Mouse (Mus musculus) limb, embryonic 13.5 days (tissue): ENCODE measurements around the gene Nrarp. TPM values are rescaled to one million over a fixed set of nuclear protein-coding genes. Genes with fewer than 3 reads are reported as not detected.

Source experiments
- ATAC-seq: fragments of 200-750 bp; cut with Nextera tagmentation; 2 replicates; pipeline ENCODE4 v1.8.0; 2017; ENCODE audit warnings: low read depth, moderate number of reproducible peaks, moderate TSS enrichment; ENCODE audit not compliant: low FRiP score
- H3K27ac ChIP-seq: fragments of 300-500 bp; sonication (generic); 2 replicates; pipeline ENCODE4 v1.5.1; 2015; ENCODE audit warnings: inconsistent platforms, mild to moderate bottlenecking, moderate library complexity
- H3K27me3 ChIP-seq: fragments of 300-500 bp; sonication (generic); 2 replicates; pipeline ENCODE4 v1.6.1; 2015; ENCODE audit warnings: mild to moderate bottlenecking, inconsistent platforms
- H3K36me3 ChIP-seq: fragments of 300-500 bp; sonication (generic); 2 replicates; pipeline ENCODE4 v1.6.1; 2015; ENCODE audit warnings: inconsistent platforms, mild to moderate bottlenecking, moderate library complexity
- H3K4me1 ChIP-seq: fragments of 300-500 bp; sonication (generic); 2 replicates; pipeline ENCODE4 v1.6.1; 2015; ENCODE audit warnings: inconsistent platforms
- H3K4me2 ChIP-seq: fragments of 300-500 bp; sonication (generic); replicated peaks from 2 replicates; pipeline ENCODE4 v1.6.1; 2015; ENCODE audit warnings: inconsistent platforms, mild to moderate bottlenecking, moderate library complexity
- H3K4me3 ChIP-seq: fragments of 300-500 bp; sonication (generic); 2 replicates; pipeline ENCODE4 v1.5.1; 2015; ENCODE audit warnings: moderate library complexity, mild to moderate bottlenecking, inconsistent platforms
- H3K9ac ChIP-seq: fragments of 300-500 bp; sonication (generic); 2 replicates; pipeline ENCODE4 v1.6.1; 2015; ENCODE audit warnings: mild to moderate bottlenecking, inconsistent platforms
- H3K9me3 ChIP-seq: fragments of 300-500 bp; sonication (generic); 2 replicates; pipeline ENCODE4 v1.6.1; 2016; ENCODE audit warnings: inconsistent platforms
- WGBS: fragments of 180-500 bp; shearing (Covaris S2); methylation state at CpG from one replicate; pipeline ENCODE4 v1.1.7; 2015; 5-methylcytosine and 5-hydroxymethylcytosine counted together
- polyA plus RNA-seq: library from polyadenylated mRNA; unstranded; fragments of >200 nt; fragmentation: Nextera tagmentation; extraction: Ambion mirVana; gene quantifications from 2 replicates; pipeline ENCODE4 v1.2.1, GENCODE M21; 2015

Gene Nrarp
- polyA plus RNA-seq = 12.6 and 15.3 TPM in 2 replicates

- under 1% methylated on average over 35 of the region's 35 CpGs for WGBS
- Histone ChIP-seq H3K9ac (peak within 1 kb of the TSS; percentile 62), H3K36me3 (no peaks in the 10 kb centered on the region), H3K27ac (peak within 1 kb of the TSS; percentile 52; the same call in 1 of the 2 replicates), H3K4me1 (peaks cover 61% of the 10 kb centered on the region), H3K9me3 (no peaks in the 10 kb centered on the region), H3K27me3 (peaks cover 78% of the 10 kb centered on the region), H3K4me2 (peak within 1 kb of the TSS; percentile 86), H3K4me3 (peak within 1 kb of the TSS; percentile 58)
- ATAC-seq = peak; percentile 74
Observed at GRCm38 (mm10) chr2:25180478-25180903, at the start of gene Nrarp. Gene Nrarp, plus strand, starts transcription at chr2:25180758.

- no peak overlapping the region for H3K4me2 ChIP-seq
- no peaks in the 10 kb centered on the region for H3K27me3 ChIP-seq
- H3K4me3 ChIP-seq = no peak overlapping the region
- H3K4me1 ChIP-seq = peaks cover 6% of the 10 kb centered on the region
- H3K27ac ChIP-seq = no peak overlapping the region
- H3K36me3 ChIP-seq = no peaks in the 10 kb centered on the region
- whole genome bisulfite sequencing = 72% methylated on average over 9 of the region's 9 CpGs
- H3K9me3 ChIP-seq = no peaks in the 10 kb centered on the region
- no peak for ATAC-seq
- H3K9ac ChIP-seq = no peak overlapping the region
Observed at GRCm38 (mm10) chr2:25131601-25132000, 49.0 kb upstream of the Nrarp start.

- no peaks in the 10 kb centered on the region for H3K4me1 ChIP-seq
- ATAC-seq = no peak
- H3K4me3 ChIP-seq = no peak overlapping the region
- no peak overlapping the region for H3K4me2 ChIP-seq
- no peak overlapping the region for H3K27ac ChIP-seq
- 73% methylated on average over 6 of the region's 6 CpGs for WGBS
- H3K9ac ChIP-seq = no peak overlapping the region
- 0 out of 2 replicates have a peak, but pooled peaks cover 2% of the 10 kb centered on the region for H3K9me3 ChIP-seq
- H3K27me3 ChIP-seq = no peaks in the 10 kb centered on the region
- no peaks in the 10 kb centered on the region for H3K36me3 ChIP-seq
Observed at GRCm38 (mm10) chr2:25137832-25138231, 42.7 kb upstream of the Nrarp start.

- Histone ChIP-seq H3K4me3 (no peak overlapping the region), H3K27ac (no peak overlapping the region), H3K9me3 (0 out of 2 replicates have a peak, but pooled peaks cover 2% of the 10 kb centered on the region), H3K4me1 (no peaks in the 10 kb centered on the region), H3K36me3 (no peaks in the 10 kb centered on the region), H3K9ac (no peak overlapping the region), H3K4me2 (no peak overlapping the region), H3K27me3 (no peaks in the 10 kb centered on the region)
- no peak for ATAC-seq
- 72% methylated on average over 4 of the region's 4 CpGs for WGBS
Observed at GRCm38 (mm10) chr2:25141185-25141584, 39.4 kb upstream of the Nrarp start.

GRCm38 (mm10) chr2:25141921-25142320 is 38.6 kb upstream of the Nrarp start:
- H3K36me3 ChIP-seq = no peaks in the 10 kb centered on the region
- H3K4me1 ChIP-seq = no peaks in the 10 kb centered on the region
- 0 out of 2 replicates have a peak, but pooled peaks cover 2% of the 10 kb centered on the region for H3K9me3 ChIP-seq
- H3K27me3 ChIP-seq = no peaks in the 10 kb centered on the region
- H3K27ac ChIP-seq = no peak overlapping the region
- no peak overlapping the region for H3K4me2 ChIP-seq
- no peak for ATAC-seq
- H3K4me3 ChIP-seq = no peak overlapping the region
- WGBS = 82% methylated on average over 5 of the region's 5 CpGs
- H3K9ac ChIP-seq = no peak overlapping the region

GRCm38 (mm10) chr2:25145346-25145745 is 35.2 kb upstream of the Nrarp start:
- no peak overlapping the region for H3K9ac ChIP-seq
- H3K4me3 ChIP-seq = no peak overlapping the region
- H3K9me3 ChIP-seq = 0 out of 2 replicates have a peak, but pooled peaks cover 2% of the 10 kb centered on the region
- H3K4me1 ChIP-seq = no peaks in the 10 kb centered on the region
- 76% methylated on average over 6 of the region's 6 CpGs for WGBS
- H3K27me3 ChIP-seq = no peaks in the 10 kb centered on the region
- no peak for ATAC-seq
- no peak overlapping the region for H3K4me2 ChIP-seq
- no peaks in the 10 kb centered on the region for H3K36me3 ChIP-seq
- H3K27ac ChIP-seq = no peak overlapping the region

- H3K4me3 ChIP-seq = no peak overlapping the region
- no peak for ATAC-seq
- H3K9me3 ChIP-seq = no peaks in the 10 kb centered on the region
- no peaks in the 10 kb centered on the region for H3K4me1 ChIP-seq
- H3K4me2 ChIP-seq = no peak overlapping the region
- no peak overlapping the region for H3K27ac ChIP-seq
- H3K9ac ChIP-seq = no peak overlapping the region
- WGBS = 76% methylated on average over 5 of the region's 5 CpGs
- H3K36me3 ChIP-seq = no peaks in the 10 kb centered on the region
- H3K27me3 ChIP-seq = no peaks in the 10 kb centered on the region
Observed at GRCm38 (mm10) chr2:25147398-25147797, 33.2 kb upstream of the Nrarp start.

GRCm38 (mm10) chr2:25147892-25148291 is 32.7 kb upstream of the Nrarp start:
- Histone ChIP-seq H3K4me1 (no peaks in the 10 kb centered on the region), H3K4me3 (no peak overlapping the region), H3K27me3 (no peaks in the 10 kb centered on the region), H3K9ac (no peak overlapping the region), H3K27ac (no peak overlapping the region), H3K9me3 (no peaks in the 10 kb centered on the region), H3K4me2 (no peak overlapping the region), H3K36me3 (no peaks in the 10 kb centered on the region)
- ATAC-seq = no peak
- 54% methylated on average over 5 of the region's 5 CpGs for WGBS

- Histone ChIP-seq H3K36me3 (no peaks in the 10 kb centered on the region), H3K9me3 (no peaks in the 10 kb centered on the region), H3K27ac (no peak overlapping the region), H3K4me3 (no peak overlapping the region), H3K4me1 (no peaks in the 10 kb centered on the region), H3K9ac (no peak overlapping the region), H3K27me3 (no peaks in the 10 kb centered on the region), H3K4me2 (no peak overlapping the region)
- WGBS = 77% methylated on average over 2 of the region's 2 CpGs
- no peak for ATAC-seq
Observed at GRCm38 (mm10) chr2:25149643-25150042, 30.9 kb upstream of the Nrarp start.

- Histone ChIP-seq H3K4me1 (no peaks in the 10 kb centered on the region), H3K9me3 (no peaks in the 10 kb centered on the region), H3K4me2 (no peak overlapping the region), H3K27ac (no peak overlapping the region), H3K27me3 (no peaks in the 10 kb centered on the region), H3K4me3 (no peak overlapping the region), H3K36me3 (no peaks in the 10 kb centered on the region), H3K9ac (no peak overlapping the region)
- no peak for ATAC-seq
- WGBS = 71% methylated on average over 4 of the region's 4 CpGs
Observed at GRCm38 (mm10) chr2:25151280-25151956, 29.1 kb upstream of the Nrarp start.

GRCm38 (mm10) chr2:25156177-25156576 is 24.4 kb upstream of the Nrarp start:
- WGBS = 91% methylated on average over 3 of the region's 3 CpGs
- H3K27ac ChIP-seq = no peak overlapping the region
- no peaks in the 10 kb centered on the region for H3K27me3 ChIP-seq
- ATAC-seq = no peak
- no peak overlapping the region for H3K9ac ChIP-seq
- H3K4me2 ChIP-seq = no peak overlapping the region
- no peaks in the 10 kb centered on the region for H3K4me1 ChIP-seq
- H3K4me3 ChIP-seq = no peak overlapping the region
- no peaks in the 10 kb centered on the region for H3K36me3 ChIP-seq
- H3K9me3 ChIP-seq = no peaks in the 10 kb centered on the region

- ATAC-seq = no peak
Observed at GRCm38 (mm10) chr2:25156990-25157389, 23.6 kb upstream of the Nrarp start.

GRCm38 (mm10) chr2:25157655-25158054 is 22.9 kb upstream of the Nrarp start:
- 58% methylated on average over 2 of the region's 2 CpGs for WGBS
- Histone ChIP-seq H3K27me3 (no peaks in the 10 kb centered on the region), H3K36me3 (no peaks in the 10 kb centered on the region), H3K27ac (no peak overlapping the region), H3K4me2 (no peak overlapping the region), H3K4me3 (no peak overlapping the region), H3K9me3 (no peaks in the 10 kb centered on the region), H3K4me1 (peaks cover 2% of the 10 kb centered on the region; the same call in 1 of the 2 replicates), H3K9ac (no peak overlapping the region)
- ATAC-seq = no peak

More at GRCm38 (mm10) chr2:25156990-25157389, 23.6 kb upstream of the Nrarp start:
- H3K27ac ChIP-seq = no peak overlapping the region
- no peak overlapping the region for H3K4me3 ChIP-seq
- no peaks in the 10 kb centered on the region for H3K9me3 ChIP-seq
- H3K27me3 ChIP-seq = no peaks in the 10 kb centered on the region
- no peak overlapping the region for H3K9ac ChIP-seq
- H3K4me2 ChIP-seq = no peak overlapping the region
- H3K36me3 ChIP-seq = no peaks in the 10 kb centered on the region
- WGBS = 52% methylated on average over 2 of the region's 2 CpGs
- H3K4me1 ChIP-seq = no peaks in the 10 kb centered on the region
